Mouse (Mus musculus) limb, embryonic 12.5 days (tissue): Measurements from ENCODE around the gene Igflr1. TPM values are rescaled to one million over a fixed set of nuclear protein-coding genes. Genes with fewer than 3 reads are reported as not detected.

Experiments
- ATAC-seq: fragments of 200-750 bp; cut with Nextera tagmentation; 2 replicates; pipeline ENCODE4 v1.8.0; 2017; ENCODE audit warnings: low read depth, moderate TSS enrichment; ENCODE audit not compliant: insufficient number of reproducible peaks, insufficient read depth, low FRiP score, low TSS enrichment
- H3K27ac ChIP-seq: fragments of 300-500 bp; sonication (generic); 2 replicates; pipeline ENCODE4 v1.5.1; 2016; ENCODE audit warnings: mild to moderate bottlenecking, moderate library complexity
- H3K27me3 ChIP-seq: fragments of 300-500 bp; sonication (generic); 2 replicates; pipeline ENCODE4 v1.6.1; 2016; ENCODE audit warnings: mild to moderate bottlenecking, moderate library complexity
- H3K36me3 ChIP-seq: fragments of 300-500 bp; sonication (generic); 2 replicates; pipeline ENCODE4 v1.6.1; 2016; ENCODE audit warnings: mild to moderate bottlenecking, moderate library complexity
- H3K4me1 ChIP-seq: fragments of 300-500 bp; sonication (generic); replicated peaks from 2 replicates; pipeline ENCODE4 v1.6.1; 2016
- H3K4me2 ChIP-seq: fragments of 300-500 bp; sonication (generic); 2 replicates; pipeline ENCODE4 v1.6.1; 2016; ENCODE audit warnings: mild to moderate bottlenecking, moderate library complexity
- H3K4me3 ChIP-seq: fragments of 300-500 bp; sonication (generic); replicated peaks from 2 replicates; pipeline ENCODE4 v1.5.1; 2016; ENCODE audit warnings: mild to moderate bottlenecking
- H3K9ac ChIP-seq: fragments of 300-500 bp; sonication (generic); replicated peaks from 2 replicates; pipeline ENCODE4 v1.6.1; 2016; ENCODE audit warnings: mild to moderate bottlenecking, moderate library complexity
- H3K9me3 ChIP-seq: fragments of 300-500 bp; sonication (generic); 2 replicates; pipeline ENCODE4 v1.6.1; 2016; ENCODE audit warnings: mild to moderate bottlenecking, moderate library complexity
- WGBS: fragments of 180-500 bp; shearing (Covaris S2); methylation state at CpG from one replicate; pipeline ENCODE4 v1.1.7; 2016; 5-methylcytosine and 5-hydroxymethylcytosine counted together
- polyA plus RNA-seq: library from polyadenylated mRNA; unstranded; fragments of >200 nt; fragmentation: Nextera tagmentation; extraction: Ambion mirVana; gene quantifications from 2 replicates; pipeline ENCODE4 v1.2.1, GENCODE M21; 2016

Gene Igflr1
- polyA plus RNA-seq = 3.2 and 4.1 TPM in 2 replicates

GRCm38 (mm10) chr7:30564970-30565571 is at the start of gene Igflr1:
Gene Igflr1 (plus strand): TSS chr7:30565427.
- Histone ChIP-seq H3K9me3 (no peaks in the 10 kb centered on the region), H3K9ac (peak within 1 kb of the TSS; percentile 77; the same call in 1 of the 2 replicates), H3K4me3 (peak within 1 kb of the TSS; percentile 75), H3K27ac (no peak within 1 kb of the TSS), H3K36me3 (peaks cover 50% of the 10 kb centered on the region), H3K4me1 (peaks cover 15% of the 10 kb centered on the region), H3K27me3 (no peaks in the 10 kb centered on the region), H3K4me2 (peak within 1 kb of the TSS; percentile 59)
- no peak for ATAC-seq
- 94% methylated on average over 12 of the region's 12 CpGs for WGBS

- peaks cover 9% of the 10 kb centered on the region for H3K36me3 ChIP-seq
- no peak overlapping the region for H3K27ac ChIP-seq
- no peaks in the 10 kb centered on the region for H3K9me3 ChIP-seq
- no peak for ATAC-seq
- H3K27me3 ChIP-seq = no peaks in the 10 kb centered on the region
- H3K4me2 ChIP-seq = no peak overlapping the region
- no peak overlapping the region for H3K4me3 ChIP-seq
- H3K9ac ChIP-seq = no peak overlapping the region
- WGBS = 40% methylated on average over 8 of the region's 8 CpGs
- no peaks in the 10 kb centered on the region for H3K4me1 ChIP-seq
These were observed 46.9 kb upstream of the Igflr1 start for GRCm38 (mm10) chr7:30518325-30518724.

GRCm38 (mm10) chr7:30520396-30520795 is 44.8 kb upstream of the Igflr1 start:
- Histone ChIP-seq H3K9ac (no peak overlapping the region), H3K36me3 (peaks cover 29% of the 10 kb centered on the region), H3K4me2 (no peak overlapping the region), H3K4me1 (no peaks in the 10 kb centered on the region), H3K27me3 (no peaks in the 10 kb centered on the region), H3K4me3 (no peak overlapping the region), H3K27ac (no peak overlapping the region), H3K9me3 (no peaks in the 10 kb centered on the region)
- ATAC-seq = 0 out of 2 replicates have a peak, but pooled peaks have one; percentile 32
- WGBS = 89% methylated on average over 4 of the region's 4 CpGs

- Histone ChIP-seq H3K9me3 (no peaks in the 10 kb centered on the region), H3K27me3 (no peaks in the 10 kb centered on the region), H3K4me1 (0 out of 2 replicates have a peak, but pooled peaks cover 2% of the 10 kb centered on the region), H3K36me3 (peaks cover 34% of the 10 kb centered on the region), H3K9ac (no peak overlapping the region), H3K4me3 (no peak overlapping the region), H3K27ac (no peak overlapping the region), H3K4me2 (no peak overlapping the region)
- WGBS = 79% methylated on average over 5 of the region's 5 CpGs
- no peak for ATAC-seq
These were observed 44.4 kb upstream of the Igflr1 start for GRCm38 (mm10) chr7:30520856-30521255.

GRCm38 (mm10) chr7:30522871-30523270 is 42.4 kb upstream of the Igflr1 start:
- ATAC-seq = no peak
- Histone ChIP-seq H3K27ac (no peak overlapping the region), H3K36me3 (peaks cover 54% of the 10 kb centered on the region), H3K4me3 (no peak overlapping the region), H3K9ac (no peak overlapping the region), H3K4me1 (peaks cover 14% of the 10 kb centered on the region), H3K9me3 (no peaks in the 10 kb centered on the region), H3K4me2 (no peak overlapping the region), H3K27me3 (no peaks in the 10 kb centered on the region)
- WGBS = 78% methylated on average over 9 of the region's 10 CpGs

- Histone ChIP-seq H3K27me3 (no peaks in the 10 kb centered on the region), H3K27ac (no peak overlapping the region), H3K4me3 (no peak overlapping the region), H3K4me1 (peaks cover 14% of the 10 kb centered on the region), H3K9me3 (no peaks in the 10 kb centered on the region), H3K9ac (no peak overlapping the region), H3K4me2 (no peak overlapping the region), H3K36me3 (peaks cover 70% of the 10 kb centered on the region)
- WGBS = 80% methylated on average over 6 of the region's 6 CpGs
- ATAC-seq = no peak
These were observed 40.7 kb upstream of the Igflr1 start for GRCm38 (mm10) chr7:30524487-30524886.

GRCm38 (mm10) chr7:30525954-30526353 is 39.3 kb upstream of the Igflr1 start:
- Histone ChIP-seq H3K4me1 (peaks cover 14% of the 10 kb centered on the region), H3K36me3 (peaks cover 85% of the 10 kb centered on the region), H3K4me2 (peak overlapping the region; percentile 32), H3K9ac (0 out of 2 replicates have a peak overlapping the region, but pooled peaks have one; percentile 48), H3K9me3 (no peaks in the 10 kb centered on the region), H3K4me3 (0 out of 2 replicates have a peak overlapping the region, but pooled peaks have one; percentile 13), H3K27ac (peak overlapping the region; percentile 12; the same call in 1 of the 2 replicates), H3K27me3 (no peaks in the 10 kb centered on the region)
- WGBS = 24% methylated on average over 10 of the region's 10 CpGs
- ATAC-seq = no peak

GRCm38 (mm10) chr7:30526399-30526798 is 38.8 kb upstream of the Igflr1 start:
- no peak overlapping the region for H3K27ac ChIP-seq

GRCm38 (mm10) chr7:30526981-30527380 is 38.2 kb upstream of the Igflr1 start:
- H3K27ac ChIP-seq = no peak overlapping the region
- H3K36me3 ChIP-seq = peaks cover 95% of the 10 kb centered on the region
- H3K4me2 ChIP-seq = 0 out of 2 replicates have a peak overlapping the region, but pooled peaks have one; percentile 32
- H3K9me3 ChIP-seq = no peaks in the 10 kb centered on the region
- no peaks in the 10 kb centered on the region for H3K27me3 ChIP-seq
- ATAC-seq = no peak
- H3K4me3 ChIP-seq = no peak overlapping the region
- 84% methylated on average over 14 of the region's 14 CpGs for WGBS
- H3K4me1 ChIP-seq = peaks cover 14% of the 10 kb centered on the region
- peak overlapping the region; percentile 48; the same call in 1 of the 2 replicates for H3K9ac ChIP-seq

More at GRCm38 (mm10) chr7:30526399-30526798, 38.8 kb upstream of the Igflr1 start:
- Histone ChIP-seq H3K4me2 (peak overlapping the region; percentile 32), H3K9me3 (no peaks in the 10 kb centered on the region), H3K9ac (peak overlapping the region; percentile 48), H3K27me3 (no peaks in the 10 kb centered on the region), H3K4me1 (peaks cover 14% of the 10 kb centered on the region), H3K4me3 (0 out of 2 replicates have a peak overlapping the region, but pooled peaks have one; percentile 13), H3K36me3 (peaks cover 89% of the 10 kb centered on the region)
- WGBS = 21% methylated on average over 17 of the region's 17 CpGs
- ATAC-seq = no peak

- Histone ChIP-seq H3K4me3 (no peak overlapping the region), H3K4me2 (no peak overlapping the region), H3K36me3 (peaks cover 66% of the 10 kb centered on the region), H3K9me3 (no peaks in the 10 kb centered on the region), H3K27me3 (no peaks in the 10 kb centered on the region), H3K9ac (no peak overlapping the region), H3K27ac (no peak overlapping the region), H3K4me1 (peaks cover 22% of the 10 kb centered on the region)
- WGBS = 86% methylated on average over 9 of the region's 9 CpGs
- no peak for ATAC-seq
These were observed 33.9 kb upstream of the Igflr1 start for GRCm38 (mm10) chr7:30531291-30531815.

- H3K4me1 ChIP-seq = peaks cover 15% of the 10 kb centered on the region
- no peak for ATAC-seq
- H3K4me2 ChIP-seq = peak overlapping the region; percentile 85
- no peaks in the 10 kb centered on the region for H3K9me3 ChIP-seq
- H3K4me3 ChIP-seq = 0 out of 2 replicates have a peak overlapping the region, but pooled peaks have one; percentile 67
- H3K27me3 ChIP-seq = no peaks in the 10 kb centered on the region
- WGBS = 48% methylated on average over 8 of the region's 8 CpGs
- H3K27ac ChIP-seq = no peak overlapping the region
- H3K36me3 ChIP-seq = peaks cover 55% of the 10 kb centered on the region
- H3K9ac ChIP-seq = peak overlapping the region; percentile 40; the same call in 1 of the 2 replicates
These were observed 32.3 kb upstream of the Igflr1 start for GRCm38 (mm10) chr7:30532931-30533330.
